Mouse (Mus musculus): Measurements from ENCODE around the gene Smcr8.

GRCm38 (mm10) chr11:60755570-60755969, 21.8 kb upstream of the Smcr8 start:
- TF ChIP-seq POLR2A (IDR thresholded peaks at IDR 0.05; ENCODE audit: insufficient read depth, low read depth, low read length) (no peak), CTCF (IDR thresholded peaks at IDR 0.05) (no peak), EP300 (IDR thresholded peaks at IDR 0.05; ENCODE audit: insufficient read depth, low read depth, low read length) (no peak)
